Mouse (Mus musculus): ENCODE data around the gene Cd5. TPM values are rescaled to one million over a fixed set of nuclear protein-coding genes. Genes with fewer than 3 reads are reported as not detected.

Gene Cd5
- polyA plus RNA-seq, 1 experiment from 2014 or later = 0.55 TPM

GRCm38 (mm10) chr19:10712646-10713045, 26.2 kb downstream of the Cd5 start:
- no peaks in the 10 kb centered on the region for H3K27me3 ChIP-seq (replicated peaks)
- ATAC-seq (ENCODE audit: insufficient number of reproducible peaks, low FRiP score) = no peak
- H3K9ac ChIP-seq = no peak overlapping the region
- no peak overlapping the region for H3K4me2 ChIP-seq
- no peak overlapping the region for H3K4me3 ChIP-seq
- no peak overlapping the region for H3K27ac ChIP-seq (ENCODE audit: poor library complexity, severe bottlenecking)
- no peaks in the 10 kb centered on the region for H3K9me3 ChIP-seq (replicated peaks)
- peaks cover 23% of the 10 kb centered on the region for H3K4me1 ChIP-seq (replicated peaks)
- 94% methylated on average over 12 of the region's 12 CpGs for WGBS
- H3K36me3 ChIP-seq = peaks cover 40% of the 10 kb centered on the region

DNA sequence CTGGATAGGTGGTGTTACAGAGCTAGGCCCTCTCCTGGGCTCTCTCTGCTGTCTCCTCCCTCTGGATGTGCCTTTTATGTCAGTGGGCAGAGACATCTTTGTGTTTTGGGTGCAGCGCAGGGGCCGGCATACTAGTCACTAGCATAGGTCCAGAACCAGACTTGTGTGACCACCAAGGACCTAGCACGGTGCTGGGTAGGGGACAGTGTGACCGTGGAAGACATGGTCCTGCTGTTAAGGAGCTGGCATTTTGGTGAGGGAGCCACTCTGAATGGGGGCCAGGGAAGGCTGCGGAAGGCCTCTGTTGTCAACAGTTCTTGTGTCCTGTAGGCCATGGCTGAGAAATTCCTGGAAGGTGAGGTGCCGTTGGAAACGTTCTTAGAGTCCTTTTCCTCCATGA, 26.6 kb downstream of the Cd5 start:
- H3K27ac ChIP-seq (ENCODE audit: poor library complexity, severe bottlenecking) = no peak overlapping the region
- peaks cover 25% of the 10 kb centered on the region for H3K4me1 ChIP-seq (replicated peaks)
- ATAC-seq (ENCODE audit: insufficient number of reproducible peaks, low FRiP score) = no peak
- no peak overlapping the region for H3K9ac ChIP-seq
- no peak overlapping the region for H3K4me2 ChIP-seq
- no peaks in the 10 kb centered on the region for H3K27me3 ChIP-seq (replicated peaks)
- no peak overlapping the region for H3K4me3 ChIP-seq
- 93% methylated on average over 7 of the region's 7 CpGs for WGBS
- no peaks in the 10 kb centered on the region for H3K9me3 ChIP-seq (replicated peaks)
- peaks cover 43% of the 10 kb centered on the region for H3K36me3 ChIP-seq

GRCm38 (mm10) chr19:10710751-10711150, 28.1 kb downstream of the Cd5 start:
- no peak overlapping the region; the same call in 1 of the 2 replicates for H3K27ac ChIP-seq (ENCODE audit: poor library complexity, severe bottlenecking)
- H3K4me2 ChIP-seq = no peak overlapping the region
- no peaks in the 10 kb centered on the region for H3K27me3 ChIP-seq (replicated peaks)
- no peak overlapping the region for H3K9ac ChIP-seq
- H3K4me1 ChIP-seq (replicated peaks) = peaks cover 34% of the 10 kb centered on the region
- H3K9me3 ChIP-seq (replicated peaks) = no peaks in the 10 kb centered on the region
- peaks cover 54% of the 10 kb centered on the region for H3K36me3 ChIP-seq
- ATAC-seq (ENCODE audit: insufficient number of reproducible peaks, low FRiP score) = no peak
- H3K4me3 ChIP-seq = no peak overlapping the region
- WGBS = 88% methylated on average over 4 of the region's 4 CpGs

- no peaks in the 10 kb centered on the region for H3K27me3 ChIP-seq (replicated peaks)
- H3K4me3 ChIP-seq = no peak overlapping the region
- peaks cover 40% of the 10 kb centered on the region for H3K4me1 ChIP-seq (replicated peaks)
- peak overlapping the region; percentile 6; the same call in 1 of the 2 replicates for H3K4me2 ChIP-seq
- peaks cover 54% of the 10 kb centered on the region for H3K36me3 ChIP-seq
- ATAC-seq (ENCODE audit: insufficient number of reproducible peaks, low FRiP score) = no peak
- H3K9me3 ChIP-seq (replicated peaks) = no peaks in the 10 kb centered on the region
- H3K9ac ChIP-seq = no peak overlapping the region; the same call in 1 of the 2 replicates
- 74% methylated on average over 9 of the region's 9 CpGs for whole genome bisulfite sequencing
- peak overlapping the region; percentile 94 for H3K27ac ChIP-seq (ENCODE audit: poor library complexity, severe bottlenecking)
Measured at GRCm38 (mm10) chr19:10710088-10710511, 28.7 kb downstream of the Cd5 start.

DNA sequence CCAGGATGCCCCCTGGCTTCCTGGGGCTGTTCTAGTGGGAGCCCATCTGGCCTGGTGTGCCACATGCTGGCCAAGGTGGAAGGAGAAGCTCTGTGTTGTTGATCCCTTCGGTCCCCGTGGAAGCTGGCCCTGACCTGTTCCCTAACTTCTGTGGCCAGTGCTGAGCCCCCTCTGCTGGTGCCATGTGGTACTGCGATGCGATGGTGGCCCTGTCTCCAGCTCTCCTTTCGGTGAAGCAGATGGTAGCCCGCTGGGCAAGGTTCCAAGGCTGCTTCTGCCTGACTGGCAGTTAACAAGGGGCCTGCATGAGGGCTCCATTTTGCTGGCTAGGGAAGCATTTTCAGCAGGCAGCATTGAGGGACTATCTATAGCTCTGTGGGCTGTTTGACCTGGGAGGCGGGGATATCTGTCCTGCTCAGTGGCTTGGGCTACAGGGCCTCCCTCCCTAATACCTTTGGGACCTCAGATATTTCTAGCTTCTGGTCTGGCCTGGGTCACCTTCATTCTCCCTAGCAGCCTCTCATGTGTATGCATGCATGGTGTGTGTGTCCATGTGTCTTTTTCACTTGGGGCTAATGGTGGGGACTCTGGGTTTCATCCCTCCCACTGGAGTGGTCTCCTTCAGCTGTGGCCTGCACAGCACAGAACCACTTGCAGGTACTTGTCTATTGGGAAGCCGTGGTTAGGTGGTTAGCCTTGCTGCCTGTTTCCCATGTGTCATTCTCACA, 29.3 kb downstream of the Cd5 start:
- H3K27me3 ChIP-seq (replicated peaks) = no peaks in the 10 kb centered on the region
- peak overlapping the region; percentile 41 for H3K9ac ChIP-seq
- no peaks in the 10 kb centered on the region for H3K9me3 ChIP-seq (replicated peaks)
- H3K4me2 ChIP-seq = peak overlapping the region; percentile 6; the same call in 1 of the 2 replicates
- WGBS = 21% methylated on average over 8 of the region's 8 CpGs
- no peak overlapping the region for H3K4me3 ChIP-seq
- H3K36me3 ChIP-seq = peaks cover 54% of the 10 kb centered on the region
- peak; percentile 77 for ATAC-seq (ENCODE audit: insufficient number of reproducible peaks, low FRiP score)
- H3K27ac ChIP-seq (ENCODE audit: poor library complexity, severe bottlenecking) = peak overlapping the region; percentile 94
- peaks cover 45% of the 10 kb centered on the region for H3K4me1 ChIP-seq (replicated peaks)

DNA sequence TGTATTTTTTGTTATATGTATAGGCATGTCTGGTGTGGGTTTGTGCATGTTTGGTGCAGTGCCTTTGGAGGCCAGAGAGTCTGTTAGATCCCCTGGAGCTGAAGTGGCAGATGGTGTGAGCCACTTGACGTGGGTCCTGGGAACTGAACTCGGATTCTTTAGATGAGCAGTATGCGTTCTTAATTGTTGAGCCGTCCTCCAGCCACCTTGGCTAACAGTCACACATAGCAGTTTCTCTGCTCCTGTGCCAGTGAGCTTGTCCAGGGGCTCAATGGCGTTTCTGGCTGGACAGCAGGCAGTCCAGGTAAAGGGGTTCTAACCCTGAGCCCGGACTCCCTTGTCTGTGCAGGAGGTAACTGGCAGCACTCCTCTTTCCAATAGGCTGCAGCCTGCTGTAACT, 29.9 kb downstream of the Cd5 start:
- Histone ChIP-seq H3K4me3 (no peak overlapping the region), H3K27me3 (replicated peaks) (no peaks in the 10 kb centered on the region), H3K9me3 (replicated peaks) (no peaks in the 10 kb centered on the region), H3K9ac (peak overlapping the region; percentile 41; the same call in 1 of the 2 replicates), H3K27ac (ENCODE audit: poor library complexity, severe bottlenecking) (peak overlapping the region; percentile 94), H3K36me3 (peaks cover 49% of the 10 kb centered on the region), H3K4me1 (replicated peaks) (peaks cover 46% of the 10 kb centered on the region), H3K4me2 (no peak overlapping the region)
- 72% methylated on average over 6 of the region's 6 CpGs for WGBS
- ATAC-seq (ENCODE audit: insufficient number of reproducible peaks, low FRiP score) = no peak

GRCm38 (mm10) chr19:10707881-10708280, 30.9 kb downstream of the Cd5 start:
- Histone ChIP-seq H3K4me2 (no peak overlapping the region), H3K36me3 (peaks cover 39% of the 10 kb centered on the region), H3K9ac (no peak overlapping the region), H3K9me3 (replicated peaks) (no peaks in the 10 kb centered on the region), H3K4me1 (replicated peaks) (peaks cover 46% of the 10 kb centered on the region), H3K27ac (ENCODE audit: poor library complexity, severe bottlenecking) (no peak overlapping the region), H3K4me3 (no peak overlapping the region), H3K27me3 (replicated peaks) (no peaks in the 10 kb centered on the region)
- no peak for ATAC-seq (ENCODE audit: insufficient number of reproducible peaks, low FRiP score)
- WGBS = 82% methylated on average over 1 of the region's 1 CpGs

GRCm38 (mm10) chr19:10707087-10707875, 31.5 kb downstream of the Cd5 start:
- no peak overlapping the region for H3K27ac ChIP-seq (ENCODE audit: poor library complexity, severe bottlenecking)
- H3K4me3 ChIP-seq = no peak overlapping the region
- H3K9ac ChIP-seq = no peak overlapping the region
- H3K9me3 ChIP-seq (replicated peaks) = no peaks in the 10 kb centered on the region
- H3K27me3 ChIP-seq (replicated peaks) = no peaks in the 10 kb centered on the region
- peaks cover 33% of the 10 kb centered on the region for H3K36me3 ChIP-seq
- peaks cover 46% of the 10 kb centered on the region for H3K4me1 ChIP-seq (replicated peaks)
- H3K4me2 ChIP-seq = no peak overlapping the region
- ATAC-seq (ENCODE audit: insufficient number of reproducible peaks, low FRiP score) = no peak
- WGBS = 72% methylated on average over 13 of the region's 13 CpGs

DNA sequence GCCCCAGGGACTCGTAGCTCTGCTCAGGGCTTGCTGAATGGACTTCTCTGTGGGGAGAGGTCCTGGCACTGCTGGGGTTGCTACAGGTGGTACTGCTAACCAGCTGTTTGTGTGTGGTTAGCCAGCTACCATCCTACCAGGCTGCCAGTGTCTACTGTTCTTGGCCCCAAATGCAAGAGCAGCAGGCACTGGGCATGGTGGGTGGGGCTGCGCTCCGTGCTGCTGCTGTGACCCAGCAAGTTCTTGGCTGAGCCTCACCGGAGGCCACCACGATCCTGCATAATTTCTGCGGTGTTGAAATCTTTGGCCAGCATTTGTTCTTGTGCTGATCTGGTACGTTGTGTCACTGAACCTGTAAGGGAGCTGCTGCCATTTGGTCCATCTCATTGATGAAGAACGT, 35.3 kb downstream of the Cd5 start:
- Histone ChIP-seq H3K27me3 (replicated peaks) (no peaks in the 10 kb centered on the region), H3K4me1 (replicated peaks) (peaks cover 57% of the 10 kb centered on the region), H3K9ac (no peak overlapping the region), H3K36me3 (peaks cover 15% of the 10 kb centered on the region), H3K4me2 (no peak overlapping the region), H3K9me3 (replicated peaks) (no peaks in the 10 kb centered on the region), H3K4me3 (no peak overlapping the region), H3K27ac (ENCODE audit: poor library complexity, severe bottlenecking) (no peak overlapping the region)
- no peak for ATAC-seq (ENCODE audit: insufficient number of reproducible peaks, low FRiP score)
- WGBS = 91% methylated on average over 8 of the region's 8 CpGs

GRCm38 (mm10) chr19:10702125-10702524, 36.7 kb downstream of the Cd5 start:
- no peaks in the 10 kb centered on the region for H3K27me3 ChIP-seq (replicated peaks)
- no peak overlapping the region for H3K9ac ChIP-seq
- no peaks in the 10 kb centered on the region for H3K9me3 ChIP-seq (replicated peaks)
- H3K36me3 ChIP-seq = peaks cover 11% of the 10 kb centered on the region
- no peak for ATAC-seq (ENCODE audit: insufficient number of reproducible peaks, low FRiP score)
- WGBS = 78% methylated on average over 8 of the region's 8 CpGs
- H3K4me2 ChIP-seq = no peak overlapping the region
- H3K27ac ChIP-seq (ENCODE audit: poor library complexity, severe bottlenecking) = no peak overlapping the region
- H3K4me1 ChIP-seq (replicated peaks) = peaks cover 67% of the 10 kb centered on the region
- no peak overlapping the region for H3K4me3 ChIP-seq

GRCm38 (mm10) chr19:10701013-10701726, 37.6 kb downstream of the Cd5 start:
- H3K9me3 ChIP-seq (replicated peaks) = no peaks in the 10 kb centered on the region
- H3K27ac ChIP-seq (ENCODE audit: poor library complexity, severe bottlenecking) = no peak overlapping the region
- peaks cover 65% of the 10 kb centered on the region for H3K4me1 ChIP-seq (replicated peaks)
- 66% methylated on average over 6 of the region's 6 CpGs for WGBS
- no peak overlapping the region for H3K4me3 ChIP-seq
- ATAC-seq (ENCODE audit: insufficient number of reproducible peaks, low FRiP score) = no peak
- peaks cover 2% of the 10 kb centered on the region; the same call in 1 of the 2 replicates for H3K36me3 ChIP-seq
- H3K27me3 ChIP-seq (replicated peaks) = no peaks in the 10 kb centered on the region
- no peak overlapping the region for H3K9ac ChIP-seq
- H3K4me2 ChIP-seq = no peak overlapping the region
